Comparison of ENCODE assay signal across 20 mouse cellular contexts in the genomic region with DNA sequence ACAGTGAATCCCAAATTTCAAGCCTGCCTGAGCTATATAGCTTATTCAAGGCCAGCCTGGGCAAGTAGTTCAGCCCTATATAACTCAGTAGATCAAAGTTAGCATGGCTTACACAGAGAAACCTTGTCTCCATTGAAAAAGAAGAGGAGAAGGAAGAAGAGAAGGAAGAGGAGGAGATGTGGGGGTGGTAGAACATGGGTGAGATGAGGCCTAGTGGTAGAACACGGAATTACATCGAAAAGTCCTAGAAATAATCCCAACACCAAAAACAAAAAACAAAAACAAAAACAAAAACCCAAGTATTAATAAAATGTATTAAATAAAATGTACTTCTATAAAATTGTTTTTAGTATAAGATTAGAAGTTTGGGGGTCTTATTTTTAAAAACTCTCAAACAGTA. TPM values are rescaled to one million over a fixed set of nuclear protein-coding genes. Genes with fewer than 3 reads are reported as not detected.
A peak's percentile ranks its signal among the peaks of the same experiment; 100 is the strongest.
DNase-seq lines count a peak whose midpoint lies in the region; ATAC-seq and TF ChIP-seq lines count a peak whose summit lies in the region.
"Had no signal": no experiment of that assay in that cellular context is flagged by ENCODE, and none has a peak within 500 bp of the region (broad histone marks: within the 10 kb centered on the region; RNA-seq: fewer than 3 reads in every experiment).

No protein-coding gene starts in this region.

- no peak overlapping the region for H3K4me3 ChIP-seq in heart, adult 2 months
- H3K4me3 ChIP-seq in heart, embryonic 10.5 days = no peak overlapping the region
- H3K4me3 ChIP-seq in left cerebral cortex, adult 2 months = no peak overlapping the region
- H3K4me3 ChIP-seq in MEL (ENCODE audit: control insufficient read depth in 1 of 2, insufficient read depth in 1 of 2, low read depth in 2 of 2, low read length in 2 of 2) = no peak overlapping the region
- H3K4me3 ChIP-seq: embryonic facial prominence, embryonic 13.5 days; forebrain, embryonic 13.5 days; limb, embryonic 12.5 days; lung, embryonic 15.5 days; stomach, embryonic 15.5 days had no signal

- no peaks in the 10 kb centered on the region for H3K9me3 ChIP-seq in heart, embryonic 10.5 days
- no peaks in the 10 kb centered on the region for H3K9me3 ChIP-seq in MEL (replicated peaks; ENCODE audit: insufficient read depth, low read length)
- H3K9me3 ChIP-seq: embryonic facial prominence, embryonic 13.5 days; forebrain, embryonic 13.5 days; G1E; limb, embryonic 12.5 days; lung, embryonic 15.5 days; stomach, embryonic 15.5 days had no signal

- no peak for TF ChIP-seq POLR2A in heart, adult 2 months (IDR thresholded peaks at IDR 0.05; ENCODE audit: insufficient read depth, low read depth, low read length)
- no peak for TF ChIP-seq POLR2A in MEL (IDR thresholded peaks at IDR 0.05; ENCODE audit: control insufficient read depth in 1 of 2, insufficient read depth in 1 of 2, low read depth in 1 of 2, low read length in 2 of 2, poor library complexity in 1 of 2)

- peaks cover 9% of the 10 kb centered on the region for H3K4me1 ChIP-seq in heart, adult 2 months (ENCODE audit: control insufficient read depth, insufficient read depth, low read length)
- peaks cover 15% of the 10 kb centered on the region for H3K4me1 ChIP-seq in heart, embryonic 10.5 days
- no peaks in the 10 kb centered on the region for H3K4me1 ChIP-seq in MEL (ENCODE audit: control insufficient read depth in 1 of 2, insufficient read depth in 2 of 2, low read length in 2 of 2)
- H3K4me1 ChIP-seq: embryonic facial prominence, embryonic 13.5 days; forebrain, embryonic 13.5 days; limb, embryonic 12.5 days; lung, embryonic 15.5 days; stomach, embryonic 15.5 days had no signal

- H3K27me3 ChIP-seq in heart, adult 2 months (ENCODE audit: control insufficient read depth, insufficient read depth, low read length) = no peaks in the 10 kb centered on the region; the same call in 1 of the 2 replicates
- no peaks in the 10 kb centered on the region for H3K27me3 ChIP-seq in heart, embryonic 10.5 days (ENCODE audit: insufficient read depth, poor library complexity, severe bottlenecking)
- H3K27me3 ChIP-seq in MEL (ENCODE audit: control insufficient read depth in 1 of 2, insufficient read depth in 2 of 2, low read length in 2 of 2) = no peaks in the 10 kb centered on the region
- H3K27me3 ChIP-seq: embryonic facial prominence, embryonic 13.5 days; forebrain, embryonic 13.5 days; limb, embryonic 12.5 days; lung, embryonic 15.5 days; stomach, embryonic 15.5 days had no signal

- H3K79me2 ChIP-seq in heart, adult 2 months (replicated peaks; ENCODE audit: control insufficient read depth, insufficient read depth, low read length) = peaks cover 15% of the 10 kb centered on the region
- no peaks in the 10 kb centered on the region for H3K79me2 ChIP-seq in MEL (ENCODE audit: control insufficient read depth, insufficient read depth, low read length, poor library complexity)

- WGBS in heart, adult 2 months = 87% methylated on average over 2 of the region's 2 CpGs
- 64% methylated on average over 2 of the region's 2 CpGs for WGBS in heart, embryonic 10.5 days

- intact Hi-C loops in heart, adult 2 months (cut with DNase I) = no loop called here
- intact Hi-C loops in left cerebral cortex, adult 2 months (cut with DNase I) = no loop called here

- peak; percentile 60; the same call in 1 of the 2 replicates for ATAC-seq in megakaryocyte progenitor cell, adult 5-6 weeks (replicated peaks; ENCODE audit: poor library complexity)
- ATAC-seq: forebrain, embryonic 13.5 days had no signal

- H3K36me3 ChIP-seq in heart, adult 2 months (ENCODE audit: control insufficient read depth, insufficient read depth, low read length) = peaks cover 7% of the 10 kb centered on the region
- H3K36me3 ChIP-seq in heart, embryonic 10.5 days = no peaks in the 10 kb centered on the region
- H3K36me3 ChIP-seq in MEL (ENCODE audit: control insufficient read depth in 1 of 2, insufficient read depth in 2 of 2, low read length in 2 of 2) = no peaks in the 10 kb centered on the region
- H3K36me3 ChIP-seq: lung, embryonic 15.5 days; stomach, embryonic 15.5 days had no signal

- TF ChIP-seq CTCF in heart, adult 2 months (IDR thresholded peaks at IDR 0.05) = peak; percentile 57
- peak; percentile 27 for TF ChIP-seq CTCF in left cerebral cortex, adult 2 months (IDR thresholded peaks at IDR 0.05)
- peak in 2 of 3 experiments; percentile 12 to 17; a peak in 2 of 6 replicates for TF ChIP-seq CTCF in MEL (IDR thresholded peaks at IDR 0.05 in 2 of 3, conservative IDR thresholded peaks at IDR 0.05 in 1 of 3; ENCODE audit: control insufficient read depth in 1 of 3, insufficient read depth in 1 of 3, low read depth in 2 of 3, low read length in 3 of 3, poor library complexity in 1 of 3, severe bottlenecking in 1 of 3)

- no peak for TF ChIP-seq RAD21 in MEL (IDR thresholded peaks at IDR 0.05; ENCODE audit: low read depth, low read length)

- TF ChIP-seq EP300 in heart, adult 2 months (IDR thresholded peaks at IDR 0.05; ENCODE audit: insufficient read depth, low read depth, low read length) = no peak
- TF ChIP-seq EP300 in MEL (IDR thresholded peaks at IDR 0.05; ENCODE audit: low read depth in 1 of 2, low read length in 2 of 2) = no peak

- no peak overlapping the region for H3K27ac ChIP-seq in heart, adult 2 months
- no peak overlapping the region for H3K27ac ChIP-seq in heart, embryonic 10.5 days
- H3K27ac ChIP-seq in left cerebral cortex, adult 2 months = no peak overlapping the region
- no peak overlapping the region for H3K27ac ChIP-seq in MEL (ENCODE audit: control insufficient read depth, low read depth, low read length)
- H3K27ac ChIP-seq: embryonic facial prominence, embryonic 13.5 days; forebrain, embryonic 13.5 days; limb, embryonic 12.5 days; lung, embryonic 15.5 days; stomach, embryonic 15.5 days had no signal

- no peak for DNase-seq in heart, adult 2 months
- DNase-seq in heart, embryonic 10.5 days (ENCODE audit: low spot score) = no peak
- DNase-seq in left cerebral cortex, adult 2 months (ENCODE audit: extremely low spot score in 1 of 2, low spot score in 2 of 2) = no peak
- DNase-seq in left cerebral cortex, adult 9 months (ENCODE audit: low spot score in 2 of 2) = no peak
- peak; percentile 19 for DNase-seq in MEL (ENCODE audit: low read depth, low spot score)
- DNase-seq in cerebellum, adult 9-11 months = no peak
- DNase-seq in right cerebral cortex, postnatal 4 days = no peak
- DNase-seq: adrenal gland, postnatal 25 days; cerebellum, postnatal 25 days; gastrocnemius, postnatal 10 days; kidney, adult 11 months; kidney, postnatal 36 days; midbrain, embryonic 14.5 days had no signal

- H3K9ac ChIP-seq in heart, adult 2 months (ENCODE audit: low read depth, low read length) = no peak overlapping the region
- no peak overlapping the region for H3K9ac ChIP-seq in MEL (ENCODE audit: control insufficient read depth, low read depth, low read length, poor library complexity, severe bottlenecking)
- H3K9ac ChIP-seq: embryonic facial prominence, embryonic 13.5 days; forebrain, embryonic 13.5 days; limb, embryonic 12.5 days; lung, embryonic 15.5 days; stomach, embryonic 15.5 days had no signal

TF ChIP-seq in MEL, 35 proteins besides CTCF, POLR2A, EP300 and RAD21 (continues in another document):
- TF ChIP-seq NRF1 (IDR thresholded peaks at IDR 0.05; ENCODE audit: insufficient read depth, low read depth, low read length, poor library complexity, severe bottlenecking) (no peak), MYC (IDR thresholded peaks at IDR 0.05; ENCODE audit: low read depth, low read length) (no peak), USF2 (IDR thresholded peaks at IDR 0.05; ENCODE audit: borderline replicate concordance in 1 of 2, insufficient read depth in 1 of 2, low read depth in 1 of 2, low read length in 2 of 2) (no peak), ELF1 (IDR thresholded peaks at IDR 0.05; ENCODE audit: low read depth, low read length) (no peak), GABPA (IDR thresholded peaks at IDR 0.05; ENCODE audit: low read depth, low read length) (no peak), TCF12 (IDR thresholded peaks at IDR 0.05; ENCODE audit: low read depth, low read length) (no peak), SIN3A (IDR thresholded peaks at IDR 0.05; ENCODE audit: low read length) (no peak), UBTF (IDR thresholded peaks at IDR 0.05; ENCODE audit: borderline replicate concordance, insufficient read depth, low read depth, low read length) (no peak), HCFC1 (IDR thresholded peaks at IDR 0.05; ENCODE audit: low read depth, low read length) (no peak), ZMIZ1 (IDR thresholded peaks at IDR 0.05; ENCODE audit: low read depth, low read length) (no peak), ZNF384 (IDR thresholded peaks at IDR 0.05; ENCODE audit: low read depth, low read length) (no peak), USF1 (IDR thresholded peaks at IDR 0.05; ENCODE audit: low read depth, low read length) (no peak), RCOR1 (IDR thresholded peaks at IDR 0.05; ENCODE audit: low read depth, low read length) (no peak), MEF2A (IDR thresholded peaks at IDR 0.05; ENCODE audit: extremely low read depth, insufficient replicate concordance, low read depth, low read length, poor library complexity, severe bottlenecking) (no peak), MXI1 (IDR thresholded peaks at IDR 0.05; ENCODE audit: low read depth, low read length) (no peak), CHD2 (IDR thresholded peaks at IDR 0.05; ENCODE audit: low read length) (no peak)

RNA-seq across cellular contexts. Expression of a gene that starts 12.4 kb away (rescaled TPM):
- total RNA-seq in heart, adult 2 months (2021) = 10 to 100 TPM; 20.9 to 23.8 TPM
- polyA plus RNA-seq in heart, adult 2 months (2012; rRNA removed) = 8.2 and 18.7 TPM in 2 replicates
- polyA plus RNA-seq in heart, embryonic 10.5 days (2016; fragmentation: Nextera tagmentation; extraction: Ambion mirVana) = 13.2 and 16.7 TPM in 2 replicates
- total RNA-seq in left cerebral cortex, adult 2 months (2021) = 10 to 100 TPM in 1 of 2 experiments, 1 to 10 TPM in 1; 9.9 to 11.2 TPM
- total RNA-seq in MEL (2012; rRNA removed) = 1.9 and 2.2 TPM in 2 replicates
- 1 to 10 TPM in 1 of 2 experiments, not detected in 1; 6.9 TPM for polyA plus RNA-seq in MEL (2012; ENCODE audit: insufficient read depth in 1 of 2, insufficient read length in 2 of 2, low read depth in 1 of 2, low replicate concordance in 2 of 2, missing spikeins in 1 of 2)
- total RNA-seq in megakaryocyte progenitor cell, adult 5-6 weeks (2015) = 0.95 and 2.6 TPM in 2 replicates
- total RNA-seq in megakaryocyte progenitor cell, adult 5-6 weeks (2017) = 0.33 and 2.5 TPM in 2 replicates

RNA-seq across cellular contexts. Expression of a gene that starts 49.9 kb away (rescaled TPM):
- 10 to 100 TPM; 12.2 to 16.2 TPM for total RNA-seq in heart, adult 2 months (2021)
- 9.2 and 15.3 TPM in 2 replicates for polyA plus RNA-seq in heart, adult 2 months (2012; rRNA removed)
- polyA plus RNA-seq in heart, embryonic 10.5 days (2016; fragmentation: Nextera tagmentation; extraction: Ambion mirVana) = 1.00 and 1.0 TPM in 2 replicates
- 10 to 100 TPM; 38.4 to 39.3 TPM for total RNA-seq in left cerebral cortex, adult 2 months (2021)
- 1.5 and 2.1 TPM in 2 replicates for total RNA-seq in MEL (2012; rRNA removed)
- 1 to 10 TPM in 1 of 2 experiments, not detected in 1; 3.7 TPM for polyA plus RNA-seq in MEL (2012; ENCODE audit: insufficient read depth in 1 of 2, insufficient read length in 2 of 2, low read depth in 1 of 2, low replicate concordance in 2 of 2, missing spikeins in 1 of 2)
- 2.0 and 4.5 TPM in 2 replicates for total RNA-seq in megakaryocyte progenitor cell, adult 5-6 weeks (2015)
- total RNA-seq in megakaryocyte progenitor cell, adult 5-6 weeks (2017) = 2.5 and 4.1 TPM in 2 replicates
